9 mouse cellular contexts compared by ENCODE assay signal in genomic region chr1:180719951-180720689, GRCm38 (mm10). TPM values are rescaled to one million over a fixed set of nuclear protein-coding genes. Genes with fewer than 3 reads are reported as not detected.
DNase-seq lines count a peak whose midpoint lies in the region; ATAC-seq lines count a peak whose summit lies in the region.
"Had no signal": no experiment of that assay in that cellular context is flagged by ENCODE, and none has a peak within 500 bp of the region (broad histone marks: within the 10 kb centered on the region; RNA-seq: fewer than 3 reads in every experiment).

No protein-coding gene starts in this region.

- no peaks in the 10 kb centered on the region for H3K4me1 ChIP-seq in kidney, embryonic 14.5 days (ENCODE audit: control insufficient read depth, insufficient read depth, low read length)
- peaks cover 37% of the 10 kb centered on the region for H3K4me1 ChIP-seq in liver, embryonic 13.5 days (replicated peaks)

- H3K9ac ChIP-seq in kidney, embryonic 14.5 days (ENCODE audit: low read depth, low read length) = no peak overlapping the region
- no peak overlapping the region for H3K9ac ChIP-seq in liver, embryonic 13.5 days
- H3K9ac ChIP-seq: heart, embryonic 15.5 days had no signal

- H3K36me3 ChIP-seq in kidney, embryonic 14.5 days (ENCODE audit: control insufficient read depth, insufficient read depth, low read length) = no peaks in the 10 kb centered on the region
- no peaks in the 10 kb centered on the region for H3K36me3 ChIP-seq in liver, embryonic 13.5 days
- H3K36me3 ChIP-seq: heart, embryonic 15.5 days had no signal

- H3K4me2 ChIP-seq in kidney, embryonic 14.5 days (replicated peaks; ENCODE audit: low read depth, low read length) = no peak overlapping the region
- H3K4me2 ChIP-seq in liver, embryonic 13.5 days = no peak overlapping the region
- H3K4me2 ChIP-seq: heart, embryonic 15.5 days had no signal

- H3K27me3 ChIP-seq in kidney, embryonic 14.5 days (ENCODE audit: control insufficient read depth, insufficient read depth, low read length) = no peaks in the 10 kb centered on the region
- no peaks in the 10 kb centered on the region for H3K27me3 ChIP-seq in liver, embryonic 13.5 days
- H3K27me3 ChIP-seq: heart, embryonic 15.5 days had no signal

- DNase-seq in 416B (ENCODE audit: low read depth) (peak; percentile 78), R1 (ENCODE audit: low read depth, low spot score) (peak; percentile 83)
- DNase-seq in cerebellum, postnatal 36 days = peak; percentile 83 to 89
- DNase-seq in gastrocnemius, postnatal 14 days = peak; percentile 78
- DNase-seq in liver, embryonic 13.5 days = peak; percentile 68
- peak; percentile 85 for DNase-seq in ovary, postnatal 10 days (ENCODE audit: low spot score)
- peak; percentile 87 for DNase-seq in thymus, postnatal 0 days (ENCODE audit: low spot score)

- no peak overlapping the region for H3K27ac ChIP-seq in kidney, embryonic 14.5 days (ENCODE audit: low read depth, low read length)
- no peak overlapping the region for H3K27ac ChIP-seq in liver, embryonic 13.5 days
- H3K27ac ChIP-seq: heart, embryonic 15.5 days had no signal

- peak; percentile 63; the same call in 1 of the 2 replicates for ATAC-seq in kidney, embryonic 14.5 days (ENCODE audit: low FRiP score, low TSS enrichment)
- no peak for ATAC-seq in liver, embryonic 13.5 days (ENCODE audit: low read depth)

- H3K4me3 ChIP-seq in kidney, embryonic 14.5 days (ENCODE audit: low read length) = no peak overlapping the region
- H3K4me3 ChIP-seq in liver, embryonic 13.5 days (replicated peaks) = no peak overlapping the region
- H3K4me3 ChIP-seq: heart, embryonic 15.5 days had no signal

- no peaks in the 10 kb centered on the region for H3K9me3 ChIP-seq in kidney, embryonic 14.5 days (ENCODE audit: control insufficient read depth, low read length)
- H3K9me3 ChIP-seq in liver, embryonic 13.5 days (replicated peaks) = no peaks in the 10 kb centered on the region
- H3K9me3 ChIP-seq: heart, embryonic 15.5 days had no signal

- intact Hi-C loops in gastrocnemius, postnatal 14 days (cut with DNase I; ENCODE audit: low total_unique reads) = no loop called here

- WGBS in kidney, embryonic 14.5 days = 45% methylated on average over 5 of the region's 5 CpGs
- 47% methylated on average over 5 of the region's 5 CpGs for WGBS in liver, embryonic 13.5 days (ENCODE audit: insufficient replicate concordance)

RNA-seq across cellular contexts. Expression of gene Acbd3, which starts 5.7 kb away (rescaled TPM):
- total RNA-seq in gastrocnemius, postnatal 14 days (2021) = 10 to 100 TPM; 15.4 to 16.9 TPM
- polyA plus RNA-seq in kidney, embryonic 14.5 days (2014; fragmentation: Nextera tagmentation; extraction: Ambion mirVana) = 18.8 and 28.0 TPM in 2 replicates
- polyA plus RNA-seq in liver, embryonic 13.5 days (2015; fragmentation: Nextera tagmentation; extraction: Ambion mirVana) = 8.7 and 8.9 TPM in 2 replicates
- 15.2 and 19.5 TPM in 2 replicates for polyA plus RNA-seq in thymus, postnatal 0 days (2015; fragmentation: Nextera tagmentation; extraction: Ambion mirVana)

RNA-seq across cellular contexts. Expression of gene Mixl1, which starts 23.3 kb away (rescaled TPM):
- total RNA-seq in gastrocnemius, postnatal 14 days (2021) = not detected
- 0.36 and 0.47 TPM in 2 replicates for polyA plus RNA-seq in kidney, embryonic 14.5 days (2014; fragmentation: Nextera tagmentation; extraction: Ambion mirVana)
- 0.92 and 1.2 TPM in 2 replicates for polyA plus RNA-seq in liver, embryonic 13.5 days (2015; fragmentation: Nextera tagmentation; extraction: Ambion mirVana)
- polyA plus RNA-seq in thymus, postnatal 0 days (2015; fragmentation: Nextera tagmentation; extraction: Ambion mirVana) = 0.54 and 0.55 TPM in 2 replicates
- polyA plus RNA-seq: heart, embryonic 15.5 days had no signal
